Mouse (Mus musculus) thymus, adult 2 months (tissue): ENCODE results near the gene Oxnad1.

ENCODE experiments used
- CTCF ChIP-seq: fragments of 200-500 bp; IDR thresholded peaks from 2 replicates; pipeline ENCODE4 v1.5.1; 2012; ENCODE audit warnings: mild to moderate bottlenecking, control low read depth, low read length, moderate library complexity, borderline replicate concordance; ENCODE audit not compliant: control insufficient read depth, poor library complexity, insufficient read depth; ENCODE audit errors: extremely low read depth
- POLR2A ChIP-seq: fragments of 200-500 bp; IDR thresholded peaks from 2 replicates; pipeline ENCODE4 v1.6.1; 2012; ENCODE audit warnings: mild to moderate bottlenecking, low read length, control low read depth, moderate library complexity; ENCODE audit not compliant: control insufficient read depth, poor library complexity, insufficient read depth; ENCODE audit errors: extremely low read depth

DNA sequence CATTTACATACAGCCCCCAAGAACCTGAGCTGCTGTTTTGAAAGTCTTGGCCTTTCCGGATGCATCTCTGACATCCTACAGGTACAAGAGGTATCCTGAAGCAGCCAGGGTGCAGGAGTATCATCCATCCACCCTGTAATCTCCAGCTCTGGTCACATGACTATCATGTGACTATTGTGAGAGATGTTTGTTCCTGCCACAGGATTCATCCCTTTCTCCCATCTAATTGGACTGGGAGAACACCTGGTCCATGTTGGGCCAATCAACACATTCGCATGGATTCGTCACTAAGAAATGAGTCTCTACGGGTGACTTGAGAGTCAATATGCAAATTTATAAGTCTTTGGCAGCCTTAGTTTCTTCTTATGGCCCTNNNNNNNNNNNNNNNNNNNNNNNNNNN lies 23.8 kb upstream of the Oxnad1 start:
- no peak for TF ChIP-seq CTCF
- no peak for TF ChIP-seq POLR2A
